Mouse (Mus musculus) spleen, adult 12 weeks (tissue): ENCODE data around the gene Gdnf.

Experiments
- DNase-seq: peaks from one replicate; pipeline ENCODE4 v3.0.0; 2022; ENCODE audit warnings: low spot score

The Gdnf gene

GRCm38 (mm10) chr15:7810556-7811252 is at the start of gene Gdnf:
Gdnf (plus strand) TSS chr15:7810846.
- no peak for DNase-seq

DNA sequence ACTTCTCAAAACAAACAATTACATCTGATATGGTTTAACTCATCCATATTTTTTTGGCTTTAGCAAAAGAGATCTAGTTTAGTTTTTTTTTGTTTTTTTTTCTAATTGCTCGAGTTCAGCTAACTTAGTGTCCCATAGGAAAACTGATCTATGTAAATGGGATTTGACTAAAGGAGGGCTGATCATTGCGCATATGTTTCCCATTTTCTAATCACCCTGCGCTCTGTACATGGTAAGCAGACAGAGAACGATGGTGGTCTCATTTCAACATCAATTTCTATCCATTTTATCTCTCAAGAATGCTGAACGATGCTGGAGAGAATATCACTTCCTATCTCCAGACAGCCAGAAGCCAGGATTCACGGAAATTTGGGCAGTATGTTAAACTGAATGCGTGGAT is 43.5 kb upstream of the Gdnf start:
- DNase-seq, result no peak

GRCm38 (mm10) chr15:7772983-7773382 is 37.7 kb upstream of the Gdnf start:
- no peak for DNase-seq

GRCm38 (mm10) chr15:7781517-7781916 is 29.1 kb upstream of the Gdnf start:
- no peak for DNase-seq

DNA sequence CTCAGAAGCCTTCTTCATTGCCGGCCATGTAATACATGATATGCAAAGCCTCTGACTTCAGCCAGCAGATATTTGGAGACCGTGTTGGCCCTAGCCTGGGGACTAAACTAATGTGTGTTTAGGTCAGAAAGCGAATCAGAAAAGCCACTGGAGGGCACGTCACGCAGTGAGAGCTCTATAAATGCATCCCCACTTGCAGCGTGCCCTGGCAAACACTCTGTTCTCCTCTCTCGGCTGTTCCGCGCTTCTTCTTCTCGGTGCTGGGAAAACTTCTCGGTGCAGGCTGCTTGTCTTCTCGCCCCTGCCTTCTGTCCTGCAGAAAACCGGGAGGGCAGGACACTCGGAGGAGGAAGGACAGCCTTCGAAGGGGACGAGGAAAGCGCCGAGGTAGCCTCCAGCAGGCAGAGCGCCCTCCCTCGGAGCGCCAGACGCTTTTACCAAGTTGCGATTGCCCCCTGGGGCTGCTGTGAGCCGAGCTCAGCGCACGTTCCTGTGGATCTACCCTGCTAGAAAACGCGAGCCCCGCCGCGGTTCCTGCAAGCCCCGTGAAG is 730 bp upstream of the Gdnf start:
- no peak for DNase-seq

DNA sequence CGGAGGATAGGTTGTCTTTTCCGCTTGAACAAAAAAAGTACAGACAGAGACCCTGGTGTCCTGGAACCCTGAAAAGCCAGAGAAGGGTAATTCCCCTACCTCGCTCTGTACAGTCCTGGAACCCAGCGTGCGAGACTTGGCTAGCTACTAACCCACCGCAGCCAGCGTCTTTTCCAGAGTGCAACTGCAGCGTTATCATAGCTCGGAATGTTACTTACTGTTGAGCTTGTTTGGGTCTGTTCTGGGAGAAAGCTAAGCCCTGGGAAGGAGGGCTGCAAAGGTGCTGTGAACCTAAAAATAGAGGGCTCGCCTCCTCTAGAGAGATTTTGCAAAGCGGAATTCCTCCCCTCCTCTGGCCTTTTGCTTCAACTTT is 593 bp downstream of the Gdnf start:
- DNase-seq, result no peak

DNA sequence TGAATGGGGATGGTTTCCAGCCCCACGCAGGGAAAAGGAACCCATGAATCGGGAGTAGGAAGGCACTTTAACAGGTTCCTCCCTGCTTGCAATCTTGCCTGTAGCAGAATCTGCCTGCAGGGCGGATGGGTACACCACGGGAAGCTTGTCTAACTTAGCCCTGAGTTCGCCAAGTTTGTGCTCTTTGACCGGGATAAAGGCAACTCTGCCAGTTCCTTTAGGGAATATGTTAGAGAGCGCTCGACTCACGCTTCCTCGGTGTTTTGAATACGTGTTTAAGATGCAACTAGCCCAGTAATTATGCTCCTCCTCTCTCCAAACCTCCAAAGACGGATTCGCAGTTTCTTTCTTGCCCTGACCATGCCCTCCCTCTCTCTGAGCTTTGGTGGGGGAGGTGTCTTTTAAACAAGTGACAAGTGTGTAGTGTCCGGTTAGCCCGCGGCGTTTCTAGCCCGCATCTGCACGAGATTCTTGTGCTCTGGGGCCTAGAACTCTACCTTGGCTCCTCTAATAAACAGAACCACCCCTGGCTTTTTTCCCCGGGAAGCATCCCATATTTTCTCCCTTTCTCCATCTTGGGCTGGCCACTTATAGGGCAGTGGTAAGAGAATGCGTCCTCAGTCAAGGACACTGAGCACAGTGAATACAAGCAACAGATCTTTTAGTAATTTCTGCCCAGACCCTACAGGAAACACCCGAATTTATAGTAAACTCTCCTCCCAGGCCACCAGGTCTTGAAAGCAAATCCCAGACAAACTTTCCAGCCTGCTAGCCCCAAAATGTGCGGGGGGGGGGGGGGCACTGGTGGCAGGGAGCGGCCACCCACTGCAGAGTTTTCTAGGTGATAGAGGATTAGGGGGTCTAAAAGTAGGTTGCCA is 1.4 kb downstream of the Gdnf start:
- DNase-seq, result no peak

DNA sequence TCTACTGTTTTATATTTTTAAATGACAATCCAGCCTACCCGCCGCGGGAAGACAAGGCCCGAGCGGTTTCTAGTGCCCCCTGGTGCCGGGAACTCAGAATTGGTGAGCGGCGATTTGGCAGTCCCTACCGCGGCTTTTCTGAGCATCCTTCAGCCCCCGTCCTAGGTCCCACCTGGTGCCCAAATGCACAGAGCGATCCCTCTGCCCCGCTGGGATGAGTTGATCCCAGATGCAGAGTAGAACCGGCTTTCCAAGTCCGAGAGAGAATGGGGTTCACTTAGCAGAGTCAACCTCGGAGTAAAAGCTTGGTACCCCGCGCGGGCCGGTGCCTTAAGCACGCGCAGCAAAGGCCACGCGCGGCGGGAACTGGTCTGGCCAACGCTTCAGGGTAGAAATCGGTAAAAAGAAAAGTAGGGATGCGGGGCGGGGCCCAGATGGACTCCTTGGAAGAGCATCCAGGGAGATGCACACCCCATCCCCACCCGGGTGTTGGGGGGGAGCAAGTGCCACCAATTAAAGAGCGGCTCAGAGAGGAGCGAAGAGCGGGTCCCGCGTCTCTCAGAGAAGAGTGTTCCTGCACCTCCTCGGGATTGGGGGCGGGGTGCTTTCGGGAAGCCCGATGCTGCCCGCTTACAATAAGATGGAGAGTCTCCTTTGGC is 2.4 kb downstream of the Gdnf start:
- no peak for DNase-seq

- no peak for DNase-seq
Observed at GRCm38 (mm10) chr15:7813531-7814370, 3.1 kb downstream of the Gdnf start.

DNA sequence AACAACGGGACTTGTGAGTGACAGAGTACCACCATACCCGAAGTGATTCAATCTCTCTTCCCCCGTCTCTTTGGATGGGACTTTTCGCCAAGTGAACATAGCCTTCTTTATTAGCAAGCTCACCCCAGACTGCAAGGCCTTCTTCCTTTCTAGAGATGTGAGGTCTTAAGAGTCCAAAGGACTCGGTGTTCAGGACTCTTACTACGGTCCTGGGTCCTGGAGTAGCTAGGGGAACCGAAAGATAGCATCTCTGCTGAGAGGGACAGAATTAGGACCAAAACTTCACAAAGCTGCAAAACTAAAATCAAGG is 3.7 kb downstream of the Gdnf start:
- DNase-seq, result no peak

DNA sequence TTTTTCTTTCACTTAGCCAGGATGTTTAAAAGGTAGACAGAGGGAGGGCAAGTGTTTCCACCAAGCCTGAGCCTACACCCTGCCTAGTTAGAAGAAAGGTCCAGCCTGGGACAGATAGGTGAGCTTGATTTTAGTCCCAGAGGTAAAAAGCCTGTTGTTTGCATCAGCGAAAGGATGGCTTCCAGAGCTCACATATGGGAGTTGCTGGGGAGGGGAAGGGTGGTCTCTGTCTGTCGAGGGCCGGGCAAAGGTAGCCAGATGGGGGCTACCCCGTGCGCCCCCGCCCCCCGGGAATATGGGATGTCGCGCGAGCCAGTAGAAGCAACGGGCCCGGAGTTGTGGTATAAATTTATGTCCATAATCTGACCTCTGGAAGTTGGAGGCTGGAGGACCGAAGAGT is 4.3 kb downstream of the Gdnf start:
- no peak for DNase-seq

- DNase-seq, result no peak
Observed at GRCm38 (mm10) chr15:7815521-7815944, 4.9 kb downstream of the Gdnf start.

GRCm38 (mm10) chr15:7823886-7824285 is 13.2 kb downstream of the Gdnf start:
- DNase-seq, result no peak

- DNase-seq, result no peak
Observed at GRCm38 (mm10) chr15:7825530-7825929, 14.9 kb downstream of the Gdnf start.

DNA sequence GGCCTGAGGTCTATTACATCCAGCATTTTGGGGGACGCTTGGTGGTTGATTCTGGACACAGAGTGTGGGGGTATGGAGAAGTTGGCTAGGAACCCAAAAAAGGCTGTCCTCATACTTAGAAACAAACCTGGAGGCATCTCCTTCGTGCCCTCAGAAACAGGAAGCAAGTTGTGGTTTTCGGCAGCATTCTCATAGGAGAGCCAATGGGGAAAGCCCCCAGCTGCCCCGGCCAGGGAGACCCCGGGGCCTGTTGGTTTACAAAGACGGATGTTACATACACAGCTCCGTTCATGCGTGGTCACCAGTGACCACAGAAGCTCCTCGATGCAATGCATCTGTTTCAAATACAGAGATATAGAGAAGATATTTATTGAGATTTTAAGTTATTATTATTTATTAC is 24.8 kb downstream of the Gdnf start:
- no peak for DNase-seq

DNA sequence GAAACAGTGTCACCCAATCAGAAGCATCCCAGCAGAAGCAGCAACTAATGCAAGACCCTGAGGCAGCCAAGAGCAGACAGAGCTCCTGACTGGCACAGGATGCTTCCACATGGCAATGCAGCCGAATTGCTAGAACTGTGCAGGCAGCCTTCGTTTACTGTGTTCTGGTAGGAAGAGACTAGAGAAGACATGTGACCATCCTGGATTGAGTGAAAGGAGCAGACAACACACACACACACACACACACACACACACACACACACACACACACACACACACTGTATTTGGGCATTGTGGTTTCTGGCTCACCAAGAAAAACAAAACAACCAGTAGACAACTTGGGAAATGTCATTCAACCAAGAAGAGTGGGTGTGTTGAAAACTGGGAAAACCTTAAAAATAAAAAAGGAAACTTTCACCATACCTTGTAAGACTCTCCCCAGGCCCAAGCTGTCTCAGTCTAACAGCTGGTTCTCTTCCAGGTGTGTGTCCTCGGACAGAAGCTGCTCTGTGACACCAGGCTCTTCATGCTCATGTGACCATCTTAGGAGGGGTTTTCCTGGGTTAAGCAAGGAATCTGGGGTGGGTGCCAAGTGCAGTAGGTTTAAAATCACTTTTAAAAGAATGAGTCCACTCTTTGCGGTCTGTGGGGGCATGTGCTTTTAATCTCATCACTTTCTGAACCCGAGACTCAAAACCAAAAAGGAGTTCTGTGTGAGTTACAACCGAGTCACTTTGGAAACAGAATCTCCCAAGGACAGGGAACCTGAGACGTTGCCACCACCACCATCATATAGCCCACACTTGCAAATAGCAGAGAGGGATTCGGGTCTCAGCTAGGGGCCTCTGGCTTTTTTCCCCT is 27.6 kb downstream of the Gdnf start:
- no peak for DNase-seq

GRCm38 (mm10) chr15:7838921-7839309 is 28.3 kb downstream of the Gdnf start:
- no peak for DNase-seq

DNA sequence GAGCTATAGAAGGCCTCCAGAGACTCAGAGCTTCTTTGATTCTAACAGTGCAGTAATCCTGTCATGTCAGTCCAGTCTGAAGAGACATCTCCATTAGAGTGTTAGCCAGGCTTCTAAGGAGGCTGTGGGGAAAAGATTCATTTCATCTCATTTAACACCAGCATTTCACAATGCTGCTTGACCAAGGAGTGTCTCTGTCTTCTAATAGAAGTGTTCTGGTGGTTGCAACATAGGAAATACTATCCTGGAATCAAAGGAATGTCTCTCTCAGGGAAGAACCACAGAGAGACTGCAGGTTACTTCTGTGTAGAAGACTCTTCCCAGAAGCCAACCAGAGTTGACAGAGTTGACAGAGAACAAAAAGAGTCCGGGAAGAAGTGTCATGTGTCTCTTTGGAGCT is 31.0 kb downstream of the Gdnf start:
- DNase-seq, result no peak

GRCm38 (mm10) chr15:7842398-7842797 is 31.8 kb downstream of the Gdnf start:
- DNase-seq, result no peak

DNA sequence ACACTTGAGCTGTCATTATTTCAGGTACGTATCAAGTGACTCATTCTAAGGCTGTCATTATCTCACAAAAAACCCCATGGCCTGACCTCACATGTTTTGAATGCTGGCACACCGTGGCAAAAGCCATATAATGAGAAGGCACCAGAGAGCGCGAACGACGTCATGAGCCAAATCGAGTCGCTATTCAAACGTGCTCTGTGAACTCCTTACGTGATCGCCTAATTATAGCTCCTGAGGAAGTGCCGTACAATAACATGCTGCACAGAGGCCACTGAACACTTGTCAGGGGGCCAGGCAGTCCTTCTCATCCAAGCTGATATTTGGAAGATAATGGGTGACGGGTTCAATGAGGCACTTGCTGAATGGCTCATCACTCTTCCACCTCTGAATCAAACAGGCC is 46.8 kb downstream of the Gdnf start:
- no peak for DNase-seq

GRCm38 (mm10) chr15:7858841-7859240 is 48.2 kb downstream of the Gdnf start:
- DNase-seq, result no peak
